Mouse (Mus musculus) limb, embryonic 12.5 days (tissue): ENCODE data around the gene Mum1l1. TPM values are rescaled to one million over a fixed set of nuclear protein-coding genes. Genes with fewer than 3 reads are reported as not detected.
"Not testable (repeated sequence)": the region's sequence is repeated elsewhere in the genome, so short reads cannot be mapped to it uniquely, and the experiment has no call there.

ENCODE experiments used
- ATAC-seq: fragments of 200-750 bp; cut with Nextera tagmentation; 2 replicates; pipeline ENCODE4 v1.8.0; 2017; ENCODE audit warnings: low read depth, moderate TSS enrichment; ENCODE audit not compliant: insufficient number of reproducible peaks, insufficient read depth, low FRiP score, low TSS enrichment
- H3K27ac ChIP-seq: fragments of 300-500 bp; sonication (generic); 2 replicates; pipeline ENCODE4 v1.5.1; 2016; ENCODE audit warnings: mild to moderate bottlenecking, moderate library complexity
- H3K27me3 ChIP-seq: fragments of 300-500 bp; sonication (generic); 2 replicates; pipeline ENCODE4 v1.6.1; 2016; ENCODE audit warnings: mild to moderate bottlenecking, moderate library complexity
- H3K36me3 ChIP-seq: fragments of 300-500 bp; sonication (generic); 2 replicates; pipeline ENCODE4 v1.6.1; 2016; ENCODE audit warnings: mild to moderate bottlenecking, moderate library complexity
- H3K4me1 ChIP-seq: fragments of 300-500 bp; sonication (generic); replicated peaks from 2 replicates; pipeline ENCODE4 v1.6.1; 2016
- H3K4me2 ChIP-seq: fragments of 300-500 bp; sonication (generic); 2 replicates; pipeline ENCODE4 v1.6.1; 2016; ENCODE audit warnings: mild to moderate bottlenecking, moderate library complexity
- H3K4me3 ChIP-seq: fragments of 300-500 bp; sonication (generic); replicated peaks from 2 replicates; pipeline ENCODE4 v1.5.1; 2016; ENCODE audit warnings: mild to moderate bottlenecking
- H3K9ac ChIP-seq: fragments of 300-500 bp; sonication (generic); replicated peaks from 2 replicates; pipeline ENCODE4 v1.6.1; 2016; ENCODE audit warnings: mild to moderate bottlenecking, moderate library complexity
- H3K9me3 ChIP-seq: fragments of 300-500 bp; sonication (generic); 2 replicates; pipeline ENCODE4 v1.6.1; 2016; ENCODE audit warnings: mild to moderate bottlenecking, moderate library complexity
- WGBS: fragments of 180-500 bp; shearing (Covaris S2); methylation state at CpG from one replicate; pipeline ENCODE4 v1.1.7; 2016; 5-methylcytosine and 5-hydroxymethylcytosine counted together
- polyA plus RNA-seq: library from polyadenylated mRNA; unstranded; fragments of >200 nt; fragmentation: Nextera tagmentation; extraction: Ambion mirVana; gene quantifications from 2 replicates; pipeline ENCODE4 v1.2.1, GENCODE M21; 2016

The Mum1l1 gene
- 36.3 and 41.0 TPM in 2 replicates for polyA plus RNA-seq

DNA sequence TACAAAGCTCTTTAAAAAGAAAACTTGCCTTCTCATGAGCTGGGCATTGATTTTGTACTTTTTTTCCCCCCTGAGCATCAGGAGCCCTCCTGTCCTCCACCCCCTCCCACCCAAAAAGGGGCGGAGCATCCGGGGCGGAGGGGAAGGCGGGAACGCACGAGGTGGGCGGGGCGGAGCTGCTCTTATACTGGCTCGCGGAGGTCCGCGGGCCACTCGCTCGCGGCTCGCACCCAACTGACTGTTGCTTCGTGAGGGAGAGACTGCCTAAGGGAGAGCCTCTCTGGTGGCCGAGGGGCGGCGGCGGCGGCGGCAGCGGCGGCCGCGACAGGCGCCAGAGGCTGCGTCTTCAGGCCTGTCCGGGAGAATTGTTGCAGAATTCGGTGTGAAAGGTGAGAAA lies at the start of gene Mum1l1:
Mum1l1 (plus strand) TSS at position 214 of the 397 bp plus-strand sequence.
- Histone ChIP-seq H3K36me3 (no peaks in the 10 kb centered on the region), H3K27me3 (peaks cover 4% of the 10 kb centered on the region), H3K9me3 (no peaks in the 10 kb centered on the region), H3K27ac (peak within 1 kb of the TSS; percentile 78; the same call in 1 of the 2 replicates), H3K4me3 (peak within 1 kb of the TSS; percentile 49), H3K4me2 (peak within 1 kb of the TSS; percentile 50), H3K4me1 (0 out of 2 replicates have a peak, but pooled peaks cover 4% of the 10 kb centered on the region), H3K9ac (peak within 1 kb of the TSS; percentile 50; the same call in 1 of the 2 replicates)
- ATAC-seq: peak; percentile 89
- 11% methylated on average over 19 of the region's 31 CpGs for WGBS

DNA sequence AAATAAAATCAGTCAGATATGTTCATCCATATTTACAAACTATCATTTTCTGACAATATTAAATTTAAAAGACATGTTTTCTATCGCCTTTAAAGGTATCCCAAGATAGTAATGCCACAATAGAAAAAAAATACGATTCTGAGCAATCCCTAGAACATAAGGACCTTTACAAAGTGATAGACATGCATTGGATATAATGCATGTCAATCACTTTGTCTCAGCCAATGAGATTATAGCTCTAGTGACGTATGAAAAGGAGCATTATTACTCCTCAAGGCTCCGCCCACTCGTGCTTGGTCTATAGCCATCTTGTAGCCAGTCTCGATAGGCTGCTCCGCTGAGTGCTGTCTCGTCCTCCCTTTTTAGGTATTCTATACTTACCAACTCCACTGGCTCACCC lies 30.9 kb upstream of the Mum1l1 start, which contains the start of gene 4933428M09Rik:
4933428M09Rik (plus strand) TSS at position 301 of the 400 bp plus-strand sequence.
- H3K4me3 ChIP-seq: no peak within 1 kb of the TSS
- H3K36me3 ChIP-seq: no peaks in the 10 kb centered on the region
- H3K4me2 ChIP-seq: no peak within 1 kb of the TSS
- 91% methylated on average over 8 of the region's 8 CpGs for WGBS
- H3K27me3 ChIP-seq: no peaks in the 10 kb centered on the region; the same call in 1 of the 2 replicates
- H3K27ac ChIP-seq: no peak within 1 kb of the TSS
- no peak within 1 kb of the TSS for H3K9ac ChIP-seq
- no peaks in the 10 kb centered on the region for H3K4me1 ChIP-seq
- no peaks in the 10 kb centered on the region for H3K9me3 ChIP-seq
- no peak for ATAC-seq

DNA sequence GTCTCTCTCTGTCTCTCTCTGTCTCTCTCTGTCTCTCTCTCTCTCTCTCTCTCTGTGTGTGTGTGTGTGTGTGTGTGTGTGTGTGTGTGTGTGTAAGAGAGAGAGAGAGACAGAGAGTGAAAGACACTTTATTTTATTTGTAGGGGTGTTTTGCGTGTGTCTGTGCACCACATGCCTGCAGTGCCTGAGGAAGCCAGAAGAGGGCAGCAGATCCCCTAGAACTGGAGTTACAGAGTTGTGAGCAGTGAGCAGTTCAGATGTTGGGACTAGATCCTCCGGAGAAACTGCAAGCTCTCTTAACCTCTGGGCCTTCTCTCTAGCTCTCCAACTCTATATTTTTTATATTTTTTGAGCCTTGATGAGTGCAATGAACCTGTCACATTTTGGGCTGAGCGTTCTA lies 18.3 kb upstream of the Mum1l1 start:
- not testable (repeated sequence) for H3K27me3 ChIP-seq, H3K9me3 ChIP-seq, ATAC-seq

GRCm38 (mm10) chrX:139194572-139195279 lies 15.1 kb upstream of the Mum1l1 start:
- ATAC-seq: no peak; the same call in 1 of the 2 replicates
- Histone ChIP-seq H3K36me3 (no peaks in the 10 kb centered on the region), H3K4me2 (no peak overlapping the region), H3K4me3 (no peak overlapping the region), H3K27me3 (peaks cover 7% of the 10 kb centered on the region; the same call in 1 of the 2 replicates), H3K9ac (no peak overlapping the region), H3K4me1 (no peaks in the 10 kb centered on the region), H3K27ac (peak overlapping the region; percentile 14), H3K9me3 (no peaks in the 10 kb centered on the region)
- WGBS: 33% methylated on average over 1 of the region's 1 CpGs

More for the DNA sequence above, 18.3 kb upstream of the Mum1l1 start:
- H3K9ac ChIP-seq, H3K4me1 ChIP-seq, H3K27ac ChIP-seq, H3K4me3 ChIP-seq, H3K36me3 ChIP-seq, H3K4me2 ChIP-seq: not testable (repeated sequence)
- WGBS: 89% methylated on average over 3 of the region's 3 CpGs

DNA sequence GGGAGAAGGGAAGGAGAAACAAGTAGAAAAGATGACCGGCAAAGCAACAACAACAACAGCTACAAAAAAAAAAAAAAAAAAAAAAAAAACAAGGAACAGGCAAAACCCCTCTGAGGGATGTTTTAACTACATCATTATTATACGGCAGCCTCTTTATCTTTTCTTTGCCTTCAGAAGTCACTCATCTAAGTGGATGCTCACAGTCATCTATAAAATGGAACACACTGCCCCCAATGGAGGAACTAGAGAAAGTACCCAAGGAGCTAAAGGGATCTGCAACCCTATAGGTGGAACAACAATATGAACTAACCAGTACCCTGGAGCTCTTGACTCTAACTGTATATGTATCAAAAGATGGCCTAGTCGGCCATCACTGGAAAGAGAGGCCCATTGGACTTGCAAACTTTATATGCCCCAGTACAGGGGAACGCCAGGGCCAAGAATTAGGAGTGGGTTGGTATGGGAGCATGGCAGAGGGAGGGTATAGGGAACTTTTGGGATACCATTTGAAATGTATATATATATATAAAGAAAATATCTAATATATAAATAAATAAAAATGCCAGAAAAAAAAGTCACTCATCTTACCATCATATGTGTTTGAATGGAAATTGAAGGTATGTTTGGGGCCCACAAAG lies 532 bp upstream of the Mum1l1 start:
- not testable (repeated sequence) for H3K4me1 ChIP-seq, H3K36me3 ChIP-seq, H3K9ac ChIP-seq, H3K4me2 ChIP-seq, H3K9me3 ChIP-seq, H3K4me3 ChIP-seq, H3K27me3 ChIP-seq, H3K27ac ChIP-seq
- ATAC-seq: peak; percentile 59; the same call in 1 of the 2 replicates
- WGBS: 85% methylated on average over 4 of the region's 4 CpGs

GRCm38 (mm10) chrX:139214765-139215164 lies 4.9 kb downstream of the Mum1l1 start:
- no peak for ATAC-seq
- Histone ChIP-seq H3K36me3 (no peaks in the 10 kb centered on the region), H3K27ac (no peak overlapping the region), H3K9me3 (no peaks in the 10 kb centered on the region), H3K9ac (no peak overlapping the region), H3K4me2 (no peak overlapping the region), H3K4me3 (no peak overlapping the region), H3K4me1 (0 out of 2 replicates have a peak, but pooled peaks cover 4% of the 10 kb centered on the region), H3K27me3 (peaks cover 7% of the 10 kb centered on the region)
- WGBS: 67% methylated on average over 4 of the region's 4 CpGs

GRCm38 (mm10) chrX:139216409-139216808 lies 6.6 kb downstream of the Mum1l1 start:
- WGBS: 76% methylated on average over 5 of the region's 5 CpGs
- Histone ChIP-seq H3K27ac (no peak overlapping the region), H3K27me3 (peaks cover 3% of the 10 kb centered on the region; the same call in 1 of the 2 replicates), H3K9me3 (no peaks in the 10 kb centered on the region), H3K36me3 (no peaks in the 10 kb centered on the region), H3K4me2 (no peak overlapping the region; the same call in 1 of the 2 replicates), H3K9ac (no peak overlapping the region), H3K4me1 (0 out of 2 replicates have a peak, but pooled peaks cover under 1% of the 10 kb centered on the region), H3K4me3 (no peak overlapping the region)
- ATAC-seq: no peak

DNA sequence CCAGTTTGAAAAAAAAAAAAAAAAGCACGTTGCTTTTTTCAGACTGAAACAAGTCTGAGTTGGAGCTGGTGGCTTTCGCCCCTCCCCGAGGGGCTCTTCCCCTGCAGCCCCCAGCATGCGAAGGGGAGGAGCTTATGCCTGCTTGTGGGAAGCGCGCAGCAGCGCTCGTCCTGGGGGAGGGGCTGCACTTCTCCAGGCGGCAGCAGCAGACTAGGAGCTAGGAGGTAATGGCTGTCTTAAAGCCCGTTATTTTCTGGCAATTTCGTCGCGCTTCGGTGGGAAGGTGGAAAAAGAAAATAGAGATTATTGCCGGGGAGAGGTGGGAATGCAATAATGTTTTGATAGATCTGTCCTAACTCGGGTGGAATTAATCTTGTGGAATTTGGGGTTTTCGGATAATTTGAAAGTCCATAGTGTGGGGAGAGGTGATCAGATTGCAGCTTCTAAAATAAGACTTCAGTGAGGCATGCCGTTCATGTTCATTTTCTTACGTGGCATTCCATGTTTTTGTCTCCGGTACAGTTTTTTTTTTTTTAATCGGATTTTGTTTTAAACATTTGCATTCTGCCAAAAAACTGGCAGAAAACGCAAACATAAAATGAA lies 7.2 kb downstream of the Mum1l1 start:
- Histone ChIP-seq H3K4me3 (peak overlapping the region; percentile 36), H3K27ac (no peak overlapping the region), H3K36me3 (no peaks in the 10 kb centered on the region), H3K27me3 (peaks cover 3% of the 10 kb centered on the region; the same call in 1 of the 2 replicates), H3K4me1 (no peaks in the 10 kb centered on the region), H3K9ac (no peak overlapping the region), H3K9me3 (no peaks in the 10 kb centered on the region), H3K4me2 (peak overlapping the region; percentile 49)
- peak; percentile 92 for ATAC-seq
- WGBS: 18% methylated on average over 22 of the region's 22 CpGs

DNA sequence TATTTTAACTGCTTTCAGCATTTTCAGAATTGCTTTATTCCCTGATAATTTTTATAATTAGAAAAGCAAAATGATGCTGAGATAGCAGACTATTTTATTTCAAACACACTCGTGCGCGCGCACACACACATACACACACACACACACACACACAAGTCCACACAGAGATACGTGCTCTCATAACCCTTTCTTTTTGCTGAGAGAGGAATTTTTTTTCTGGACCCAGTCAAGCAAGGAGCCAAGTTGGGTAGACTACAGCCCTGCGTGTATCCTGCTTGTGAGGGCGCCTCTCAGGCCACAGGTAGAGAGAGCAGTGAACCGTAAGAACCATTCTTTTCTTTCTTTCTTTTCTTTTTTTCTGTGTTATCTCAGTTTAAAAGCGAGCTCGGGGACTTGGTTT lies 7.9 kb downstream of the Mum1l1 start:
- H3K36me3 ChIP-seq: no peaks in the 10 kb centered on the region
- H3K4me3 ChIP-seq: peak overlapping the region; percentile 36
- H3K27me3 ChIP-seq: peaks cover 3% of the 10 kb centered on the region; the same call in 1 of the 2 replicates
- no peak overlapping the region for H3K9ac ChIP-seq
- no peaks in the 10 kb centered on the region for H3K4me1 ChIP-seq
- WGBS: 70% methylated on average over 10 of the region's 10 CpGs
- peak overlapping the region; percentile 49 for H3K4me2 ChIP-seq
- ATAC-seq: no peak
- no peaks in the 10 kb centered on the region for H3K9me3 ChIP-seq
- no peak overlapping the region for H3K27ac ChIP-seq

DNA sequence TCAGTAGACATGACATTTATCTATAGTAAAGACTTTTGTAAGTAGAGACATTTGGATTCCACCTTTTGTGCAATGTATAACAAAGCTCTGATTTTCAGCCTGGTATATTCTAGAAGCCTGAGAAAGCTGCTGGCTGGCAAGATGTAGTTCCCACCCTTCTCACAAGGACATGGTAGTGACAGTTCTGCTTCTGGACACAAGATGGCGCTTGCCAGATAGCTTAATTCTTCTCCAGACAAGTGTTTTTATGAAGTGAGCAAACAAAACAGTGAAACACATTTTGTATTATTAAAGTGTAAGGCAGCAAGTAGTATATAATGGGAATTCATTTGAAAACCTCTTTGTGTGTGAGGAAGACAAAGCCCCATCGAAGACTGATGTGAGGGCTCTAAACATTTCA lies 9.2 kb downstream of the Mum1l1 start:
- Histone ChIP-seq H3K4me2 (no peak overlapping the region), H3K36me3 (no peaks in the 10 kb centered on the region), H3K27ac (no peak overlapping the region), H3K9ac (no peak overlapping the region), H3K9me3 (no peaks in the 10 kb centered on the region), H3K4me3 (no peak overlapping the region), H3K27me3 (peaks cover 3% of the 10 kb centered on the region; the same call in 1 of the 2 replicates), H3K4me1 (no peaks in the 10 kb centered on the region)
- 39% methylated on average over 2 of the region's 2 CpGs for WGBS
- ATAC-seq: no peak

- H3K9ac ChIP-seq: no peak overlapping the region
- no peak overlapping the region for H3K4me2 ChIP-seq
- H3K27ac ChIP-seq: no peak overlapping the region
- no peaks in the 10 kb centered on the region for H3K9me3 ChIP-seq
- no peaks in the 10 kb centered on the region for H3K36me3 ChIP-seq
- 80% methylated on average over 4 of the region's 4 CpGs for WGBS
- no peaks in the 10 kb centered on the region for H3K4me1 ChIP-seq
- peaks cover 3% of the 10 kb centered on the region; the same call in 1 of the 2 replicates for H3K27me3 ChIP-seq
- no peak for ATAC-seq
- H3K4me3 ChIP-seq: no peak overlapping the region
Observed at GRCm38 (mm10) chrX:139220830-139221229, 11.0 kb downstream of the Mum1l1 start.
